Mouse (Mus musculus): ENCODE data around the gene Cnp. TPM values are rescaled to one million over a fixed set of nuclear protein-coding genes. Genes with fewer than 3 reads are reported as not detected.

Cnp gene
- polyA plus RNA-seq, 1 experiment, result 2.9 TPM

DNA sequence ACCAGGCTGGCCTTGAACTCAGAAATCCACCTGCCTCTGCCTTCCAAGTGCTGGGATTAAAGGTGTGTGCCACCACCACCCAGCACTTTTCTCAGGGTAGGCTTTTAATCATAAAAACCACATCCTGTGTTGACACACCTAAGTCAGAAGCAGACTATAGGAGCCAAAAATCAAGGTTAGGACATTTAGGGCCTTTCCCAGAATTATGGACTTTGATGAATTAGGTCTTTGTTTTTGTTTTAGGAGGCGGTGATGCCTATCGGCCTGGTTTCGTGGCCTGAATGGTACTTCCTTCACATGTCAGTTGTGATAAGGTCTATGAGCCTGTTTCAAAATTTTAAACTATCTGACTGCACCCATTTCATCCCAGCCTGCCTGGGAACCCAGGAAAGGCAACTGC is 516 bp upstream of the Cnp start:
- no peak for TF ChIP-seq GATA1 (IDR thresholded peaks at IDR 0.05; ENCODE audit: low read length)

DNA sequence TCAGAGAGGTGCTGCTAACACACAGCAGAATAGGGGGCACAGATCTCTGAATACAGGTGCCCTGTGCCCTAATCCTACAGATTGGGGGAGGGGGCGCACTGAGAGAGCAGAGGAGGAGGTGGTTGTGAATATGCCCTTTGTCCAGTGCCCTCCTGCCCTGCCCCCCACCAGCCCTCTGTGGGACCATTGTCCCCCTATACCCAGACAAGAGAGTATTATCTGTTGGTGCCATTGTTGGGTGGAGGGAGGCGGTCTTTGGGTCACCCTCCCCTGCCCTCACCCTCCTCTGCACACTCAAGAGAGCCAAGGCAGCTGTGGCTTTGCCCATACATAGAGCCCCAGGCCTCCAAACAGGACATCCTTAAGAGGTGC is 766 bp downstream of the Cnp start:
- no peak for TF ChIP-seq GATA1 (IDR thresholded peaks at IDR 0.05; ENCODE audit: low read length)

DNA sequence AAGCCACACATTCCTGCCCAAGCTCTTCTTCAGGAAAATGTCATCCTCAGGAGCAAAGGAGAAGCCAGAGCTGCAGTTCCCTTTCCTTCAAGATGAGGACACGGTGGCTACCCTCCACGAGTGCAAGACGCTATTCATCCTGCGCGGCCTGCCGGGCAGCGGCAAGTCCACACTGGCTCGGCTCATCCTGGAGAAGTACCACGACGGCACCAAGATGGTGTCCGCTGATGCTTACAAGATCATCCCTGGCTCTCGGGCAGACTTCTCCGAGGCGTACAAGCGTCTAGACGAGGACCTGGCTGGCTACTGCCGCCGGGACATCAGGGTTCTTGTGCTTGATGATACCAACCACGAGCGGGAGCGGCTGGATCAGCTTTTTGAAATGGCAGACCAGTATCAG is 1.6 kb downstream of the Cnp start:
- TF ChIP-seq GATA1 (IDR thresholded peaks at IDR 0.05; ENCODE audit: low read length), result no peak

DNA sequence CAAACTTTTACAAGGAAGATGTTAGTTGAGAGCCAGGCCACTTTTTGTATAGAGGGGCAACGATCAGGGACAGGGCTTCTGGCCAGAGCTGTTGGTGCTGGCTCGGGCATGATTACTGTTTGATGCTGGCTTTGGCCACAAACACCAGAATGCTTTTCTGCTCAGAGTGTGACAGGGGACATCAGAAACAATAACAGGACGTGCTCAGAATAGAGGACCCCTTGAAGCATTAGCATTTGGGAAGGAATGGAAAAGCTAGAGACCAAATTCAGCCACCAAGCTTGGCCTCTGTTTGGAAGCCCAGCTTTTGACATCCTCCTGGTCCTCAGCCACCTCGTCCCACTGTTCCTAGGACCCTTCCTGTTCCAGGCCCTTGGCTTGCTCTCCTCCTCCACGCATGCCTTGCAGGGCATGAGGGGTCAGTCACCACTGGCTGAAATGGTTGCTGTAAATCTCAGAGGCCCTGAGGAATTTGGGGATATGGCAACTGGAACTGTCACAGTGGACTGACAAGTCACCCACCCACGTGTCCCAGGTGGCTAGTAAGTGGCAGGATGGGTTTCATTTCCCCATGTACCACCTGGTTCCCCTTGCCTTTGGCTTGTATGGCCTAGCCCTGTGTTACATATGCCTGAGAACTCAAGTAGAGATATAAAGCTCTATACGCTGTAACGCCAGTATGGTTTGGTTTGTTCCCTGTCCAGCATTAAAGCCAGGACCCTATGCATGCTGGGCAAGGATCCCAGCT is 3.3 kb downstream of the Cnp start:
- no peak for TF ChIP-seq GATA1 (IDR thresholded peaks at IDR 0.05; ENCODE audit: low read length)

DNA sequence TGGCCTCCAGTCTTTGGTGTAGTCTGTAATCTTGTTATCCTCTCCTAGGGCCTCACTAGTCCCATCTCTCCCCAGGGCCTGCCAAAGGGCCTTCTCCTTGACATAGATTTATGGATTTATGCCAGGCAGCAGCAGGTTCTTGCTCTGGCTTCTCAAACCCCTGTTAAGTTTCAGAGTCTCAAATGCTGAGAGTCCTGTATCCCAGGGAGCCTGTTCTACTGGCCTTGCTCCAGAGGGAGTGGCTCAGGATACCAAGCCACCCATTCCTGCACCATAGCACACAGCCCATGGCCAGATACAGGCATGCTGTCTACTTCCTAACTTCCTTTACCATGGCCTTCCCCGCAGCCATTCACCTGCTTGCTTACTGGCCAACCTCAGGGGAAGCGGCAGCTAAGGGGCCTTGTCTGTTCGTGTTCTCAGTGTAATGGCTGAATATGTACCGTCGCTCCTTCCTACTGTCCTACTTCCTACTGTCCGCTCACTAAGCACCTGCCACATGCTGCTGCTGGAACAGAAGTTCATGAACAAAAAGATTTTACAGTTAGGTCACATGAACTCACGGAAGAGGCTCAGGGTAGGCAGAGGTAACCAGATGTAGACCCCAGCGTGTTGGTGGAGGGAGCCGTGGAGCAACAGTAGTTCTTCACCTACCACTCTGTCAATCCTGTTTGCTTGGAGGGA is 4.6 kb downstream of the Cnp start:
- no peak for TF ChIP-seq GATA1 (IDR thresholded peaks at IDR 0.05; ENCODE audit: low read length)

DNA sequence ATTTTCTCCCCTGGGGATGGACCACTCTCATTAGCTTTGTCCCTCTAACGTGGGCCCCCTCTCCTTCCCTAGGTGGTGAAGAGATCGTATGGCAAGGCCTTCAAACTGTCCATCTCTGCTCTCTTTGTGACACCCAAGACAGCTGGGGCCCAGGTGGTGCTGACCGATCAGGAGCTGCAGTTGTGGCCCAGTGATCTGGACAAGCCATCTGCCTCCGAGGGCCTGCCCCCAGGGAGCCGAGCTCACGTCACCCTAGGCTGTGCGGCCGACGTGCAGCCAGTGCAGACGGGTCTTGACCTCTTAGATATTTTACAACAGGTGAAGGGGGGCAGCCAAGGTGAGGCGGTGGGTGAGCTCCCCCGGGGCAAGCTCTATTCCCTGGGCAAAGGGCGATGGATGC is 5.6 kb downstream of the Cnp start:
- TF ChIP-seq GATA1 (IDR thresholded peaks at IDR 0.05; ENCODE audit: low read length), result no peak

DNA sequence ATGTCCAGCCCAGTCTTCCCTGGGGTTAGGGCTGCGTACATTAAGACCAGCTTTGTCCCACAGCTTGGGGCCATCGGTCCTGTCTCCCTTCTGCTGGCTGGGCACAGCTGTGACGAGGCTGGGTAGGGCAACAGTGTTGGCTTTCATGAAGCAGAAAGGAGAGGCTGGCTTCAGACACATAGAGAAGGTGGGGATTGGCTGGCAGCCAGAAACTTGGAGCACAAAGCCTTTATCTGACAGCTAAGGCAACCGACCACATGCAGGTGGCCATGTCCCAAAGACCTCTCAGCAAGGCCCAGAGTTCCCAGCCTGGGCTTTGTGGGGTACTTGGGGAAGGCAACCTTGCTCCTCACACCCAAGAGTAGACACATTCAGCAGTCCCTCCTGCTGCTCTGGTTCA is 7.1 kb downstream of the Cnp start:
- TF ChIP-seq GATA1 (IDR thresholded peaks at IDR 0.05; ENCODE audit: low read length), result no peak

DNA sequence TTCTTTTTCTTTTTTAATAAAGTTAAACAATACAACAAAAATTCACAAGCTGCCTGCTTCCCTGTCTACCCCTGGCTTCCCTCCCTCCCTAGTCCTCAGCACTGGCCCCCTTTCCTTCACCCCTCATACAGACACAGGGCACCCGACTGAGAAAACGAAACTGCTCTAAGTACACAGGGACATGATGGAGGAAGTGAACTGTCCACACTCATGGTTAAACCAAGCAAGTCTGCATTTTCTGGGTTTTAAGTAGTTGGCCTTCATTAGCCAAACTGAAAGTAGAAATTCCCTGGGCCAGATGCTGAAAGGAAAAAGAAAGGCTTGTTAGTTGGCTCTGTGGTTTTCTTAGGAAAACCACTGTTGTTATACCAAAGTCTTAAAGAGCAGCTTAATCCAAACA is 8.1 kb downstream of the Cnp start:
- TF ChIP-seq GATA1 (IDR thresholded peaks at IDR 0.05; ENCODE audit: low read length), result no peak

DNA sequence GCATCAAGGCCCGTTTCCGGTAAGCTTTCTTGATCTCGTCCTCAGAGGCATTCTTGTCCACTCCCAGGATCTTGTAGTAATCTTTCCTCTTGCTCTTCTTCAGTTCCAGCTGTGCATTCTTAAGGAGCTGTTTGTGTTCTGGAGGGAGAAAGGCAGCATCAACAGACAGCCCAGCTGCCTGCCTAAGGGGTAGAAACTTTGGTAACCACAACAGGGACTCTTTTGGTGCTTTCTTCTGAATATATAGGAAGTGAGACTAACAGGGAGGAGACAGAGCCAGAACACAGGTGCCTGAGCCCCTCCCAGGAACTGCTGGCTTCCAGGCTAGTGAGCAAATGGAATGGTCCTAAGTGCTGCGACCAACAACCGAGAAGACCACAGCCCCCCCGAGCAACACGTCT is 9.9 kb downstream of the Cnp start:
- no peak for TF ChIP-seq GATA1 (IDR thresholded peaks at IDR 0.05; ENCODE audit: low read length)

DNA sequence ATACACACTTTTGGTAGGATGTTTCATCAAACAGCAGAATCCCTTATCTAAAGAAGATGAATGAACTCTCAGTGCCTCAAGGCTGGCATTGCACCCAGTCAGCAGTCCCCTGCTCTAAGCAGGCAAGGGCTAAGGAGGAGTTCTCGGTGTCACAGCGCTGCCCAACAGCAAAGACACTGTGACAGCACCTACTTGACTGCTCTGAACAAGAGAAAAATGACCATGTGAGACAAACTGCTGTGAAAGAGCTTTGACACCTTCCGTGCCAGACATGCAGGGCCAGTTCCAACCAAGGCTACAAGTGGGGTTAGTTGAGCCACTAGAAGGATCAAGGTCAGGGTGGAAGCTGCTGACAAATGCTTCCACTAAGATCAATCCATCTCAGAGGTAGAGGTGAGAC is 10.4 kb downstream of the Cnp start:
- no peak for TF ChIP-seq GATA1 (IDR thresholded peaks at IDR 0.05; ENCODE audit: low read length)

DNA sequence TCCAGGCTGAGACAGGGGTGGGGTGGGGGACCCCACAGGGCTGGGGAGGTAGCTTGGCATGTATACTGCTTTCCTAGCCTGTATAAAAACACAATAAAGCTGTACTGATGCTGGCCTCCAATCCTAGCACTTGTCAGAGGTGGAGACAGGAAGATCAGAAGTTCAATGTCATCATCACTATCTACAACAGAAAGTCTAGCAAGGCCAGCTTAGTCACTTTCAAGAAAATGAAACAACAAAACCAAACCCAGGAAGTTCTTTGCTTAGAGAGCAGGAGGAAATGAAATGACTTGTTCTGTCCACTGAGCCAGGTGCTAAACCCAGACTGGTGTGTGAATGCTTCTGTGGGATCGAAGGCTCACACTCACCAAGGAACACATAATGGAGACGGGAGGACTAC is 13.8 kb downstream of the Cnp start:
- TF ChIP-seq GATA1 (IDR thresholded peaks at IDR 0.05; ENCODE audit: low read length), result no peak

DNA sequence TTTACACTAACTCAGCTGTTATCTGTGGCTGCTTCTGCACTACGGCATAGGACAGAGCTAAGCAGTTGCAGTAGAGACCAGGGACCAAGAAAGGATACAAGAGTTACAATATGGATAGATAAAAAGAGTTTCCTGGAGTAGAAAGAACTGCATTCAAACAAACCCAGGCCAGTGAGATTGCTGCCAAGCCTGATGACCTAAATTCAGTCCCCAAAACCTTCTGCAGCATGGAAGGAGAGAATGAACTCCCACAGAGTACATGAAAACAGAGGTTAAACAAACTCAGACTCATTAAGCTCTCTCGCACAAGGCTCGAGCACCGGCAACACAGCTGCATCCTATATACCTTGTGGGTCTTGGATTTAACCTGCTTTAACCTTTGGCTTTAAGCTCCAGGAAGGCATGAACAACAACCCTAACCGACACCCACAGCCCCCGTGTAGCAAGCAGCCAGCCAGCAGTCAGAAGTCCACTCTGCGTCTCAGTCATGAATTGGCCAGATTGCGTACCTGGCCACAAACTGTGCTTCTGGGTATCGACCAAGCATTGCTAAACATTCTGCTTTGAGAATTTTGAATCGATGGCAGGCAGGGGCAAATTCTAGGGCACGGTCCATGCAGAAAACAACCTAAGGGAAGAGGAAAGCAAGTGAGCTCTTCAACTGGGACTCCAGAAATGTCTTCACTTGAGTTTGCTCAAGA is 17.8 kb downstream of the Cnp start:
- TF ChIP-seq GATA1 (IDR thresholded peaks at IDR 0.05; ENCODE audit: low read length), result no peak

DNA sequence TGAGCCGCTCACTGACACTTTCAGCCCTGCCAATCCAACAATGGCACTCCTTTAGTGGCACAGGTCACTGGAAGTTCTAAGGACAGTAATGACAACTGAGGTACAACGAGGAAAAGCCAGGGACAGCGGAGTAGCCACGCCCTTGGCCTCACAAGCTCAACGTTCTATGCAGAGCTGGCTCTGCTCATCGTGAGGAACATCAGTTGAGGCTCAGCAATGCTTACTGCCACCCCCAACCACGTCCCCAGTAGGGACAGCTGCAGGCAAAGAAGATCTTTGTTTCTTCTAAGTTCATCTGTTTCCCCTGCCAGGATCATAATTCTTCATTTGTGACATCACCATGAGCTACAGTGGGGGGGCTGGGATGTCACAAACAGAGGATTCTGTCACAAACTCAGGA is 19.9 kb downstream of the Cnp start:
- no peak for TF ChIP-seq GATA1 (IDR thresholded peaks at IDR 0.05; ENCODE audit: low read length)

DNA sequence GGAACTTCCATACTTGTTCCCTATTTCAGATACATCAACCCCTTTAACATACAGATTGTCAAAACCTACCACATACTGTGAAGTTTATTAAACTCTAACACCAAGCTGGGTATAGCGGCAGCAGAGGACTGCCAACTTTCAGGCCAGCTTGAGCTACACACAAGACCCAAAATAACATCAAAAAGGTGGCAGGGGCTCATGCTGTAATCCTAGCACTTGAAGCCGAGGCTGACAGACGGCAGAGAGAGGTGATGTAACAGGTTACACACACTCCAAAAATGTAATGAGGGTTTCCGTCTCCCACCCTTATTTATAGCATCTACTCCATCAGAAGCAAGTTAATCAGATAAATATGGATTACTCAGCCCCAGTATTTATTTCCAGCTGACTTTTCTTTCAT is 20.8 kb downstream of the Cnp start:
- no peak for TF ChIP-seq GATA1 (IDR thresholded peaks at IDR 0.05; ENCODE audit: low read length)

DNA sequence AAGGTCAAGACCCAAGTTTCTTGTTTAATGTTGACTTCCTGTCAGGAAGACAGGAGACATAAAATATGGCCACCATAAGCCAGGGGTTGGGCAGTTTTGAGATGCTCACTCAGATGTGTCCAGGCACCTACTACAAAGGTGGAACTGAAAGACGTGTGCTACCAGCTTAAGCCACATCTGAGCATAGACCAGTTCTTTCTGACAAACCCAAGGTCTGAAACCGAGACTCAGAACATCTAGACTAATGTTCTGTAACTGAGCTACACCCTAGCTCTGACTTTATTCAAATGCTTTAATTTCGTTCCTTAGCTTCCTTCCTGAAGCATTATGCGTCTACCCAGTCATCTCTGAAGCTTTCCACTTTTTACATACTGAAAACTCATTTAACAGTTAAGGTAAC is 23.4 kb downstream of the Cnp start:
- TF ChIP-seq GATA1 (IDR thresholded peaks at IDR 0.05; ENCODE audit: low read length), result no peak

DNA sequence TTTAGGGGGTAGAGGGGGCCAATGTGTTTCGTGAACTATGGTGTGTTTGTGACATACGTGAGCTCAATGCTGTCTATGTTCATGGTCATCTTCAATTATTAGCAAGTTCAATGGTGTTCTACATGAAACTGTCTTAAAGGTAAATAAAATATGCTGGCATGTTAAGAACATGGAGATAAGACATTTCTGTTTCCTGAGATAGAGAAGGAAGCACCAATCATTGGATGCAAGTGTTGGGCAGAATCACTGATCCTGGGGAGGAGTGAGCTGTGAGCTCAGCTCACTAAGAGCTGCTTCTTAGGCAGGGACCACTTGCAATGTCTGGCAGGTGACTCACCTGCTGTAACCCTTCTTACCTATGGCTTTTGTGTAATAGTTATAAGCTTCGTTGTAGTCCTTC is 26.7 kb downstream of the Cnp start:
- no peak for TF ChIP-seq GATA1 (IDR thresholded peaks at IDR 0.05; ENCODE audit: low read length)

DNA sequence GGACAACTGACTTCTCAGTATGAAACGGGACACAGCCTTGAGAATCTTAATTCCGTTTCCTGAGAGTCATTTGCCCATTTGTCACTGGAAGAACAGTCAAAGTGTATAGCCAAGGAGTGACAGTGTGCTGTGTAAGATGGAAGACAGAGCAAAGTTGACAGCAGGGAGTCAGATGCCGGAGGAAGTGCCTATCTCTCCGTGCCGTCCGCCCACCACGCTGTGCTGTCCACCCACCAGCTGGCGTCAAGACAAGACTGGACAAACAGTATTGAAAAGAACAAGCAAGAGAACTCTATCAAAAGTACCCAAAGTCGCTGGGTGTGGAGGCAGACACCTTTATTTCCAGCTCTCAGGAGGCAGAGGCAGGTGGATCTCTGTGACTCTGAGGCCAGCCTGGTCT is 28.5 kb downstream of the Cnp start:
- TF ChIP-seq GATA1 (IDR thresholded peaks at IDR 0.05; ENCODE audit: low read length), result no peak

Data from G1E-ER4 (cell line).